Mouse (Mus musculus): ENCODE data around the gene Lyplal1. TPM values are rescaled to one million over a fixed set of nuclear protein-coding genes. Genes with fewer than 3 reads are reported as not detected.

The Lyplal1 gene
- polyA plus RNA-seq (2021): 48.1 TPM

DNA sequence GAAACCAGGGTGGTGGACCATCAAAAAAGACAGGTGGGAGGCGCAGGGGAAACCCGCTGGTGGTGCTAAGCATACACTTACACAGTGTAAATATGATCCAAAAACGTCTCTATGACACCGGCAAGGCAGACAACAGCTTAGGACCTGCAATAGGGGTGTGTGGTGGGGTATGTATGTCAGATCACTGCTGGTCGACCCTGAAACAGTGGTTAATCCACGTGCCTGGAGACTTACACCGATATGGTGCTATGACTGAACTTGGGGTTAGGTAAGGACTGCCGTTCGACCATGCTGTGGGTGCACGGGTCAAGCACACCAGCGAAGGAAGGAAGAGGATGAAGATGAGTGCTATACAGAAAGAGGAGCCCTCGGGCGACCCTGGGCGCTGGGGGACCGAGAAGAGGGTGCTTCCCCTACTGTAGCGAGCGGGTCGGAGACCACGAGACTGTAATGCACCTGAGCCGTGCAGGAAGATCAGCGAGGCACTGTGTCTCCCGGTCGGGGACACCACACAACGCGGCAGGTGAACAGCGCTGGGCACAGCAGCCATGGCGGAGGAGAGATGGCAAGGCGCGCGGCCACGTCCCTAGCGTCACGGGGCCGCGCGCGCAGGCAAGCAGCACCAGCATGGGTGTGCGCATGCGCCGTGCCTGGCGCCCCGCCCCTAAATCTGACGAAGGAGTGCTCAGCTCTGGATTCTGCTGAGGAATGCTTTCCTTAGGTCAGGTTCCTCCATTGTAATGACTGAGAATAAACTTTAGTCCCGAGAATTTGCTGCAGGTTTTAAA lies at the start of gene Lyplal1:
TSS of gene Lyplal1 (minus strand) at position 610 of the 788 bp plus-strand sequence.
- ATAC-seq (peak; percentile 85), DNase-seq (ENCODE audit: low read depth, low spot score) (no peak)
- POLR2A ChIA-PET: interaction anchor here (0.6 kb wide), 1 partner anchor 293 kb away, joined by 3 read pairs; no protein-coding TSS in a partner anchor
- in situ Hi-C loops (cut with MboI; ENCODE audit: low pct_unique_long_range_greater_than_20kb): no loop called here
- CTCF ChIA-PET: no interaction called here
- no peaks in the 10 kb centered on the region for H3K27me3 ChIP-seq
- no peak for TF ChIP-seq CTCF (IDR thresholded peaks at IDR 0.05)

DNA sequence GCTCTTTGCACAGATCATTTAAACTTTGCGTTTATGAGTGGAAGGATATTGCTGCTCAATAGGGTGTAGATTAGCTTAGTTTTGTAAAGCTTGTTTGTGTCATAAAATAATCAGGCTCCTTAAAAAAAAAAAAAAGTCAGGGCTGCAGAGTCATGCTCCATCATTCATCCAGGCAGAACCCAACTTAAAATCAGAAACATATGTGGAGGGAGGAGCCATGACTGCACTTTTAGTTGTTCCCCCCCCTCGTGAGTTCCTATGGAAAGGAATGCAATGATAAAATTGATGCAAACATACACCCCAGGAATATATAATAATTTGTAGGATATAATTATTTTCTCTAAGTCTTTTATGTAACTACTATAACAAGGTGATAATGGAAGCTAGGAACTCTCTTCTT lies 46.5 kb upstream of the Lyplal1 start:
- TF ChIP-seq CTCF (IDR thresholded peaks at IDR 0.05): no peak
- no peak for ATAC-seq
- CTCF ChIA-PET: interaction anchor here (1.6 kb wide), 1 partner anchor 22 kb away, joined by 3 read pairs; no protein-coding TSS in a partner anchor

DNA sequence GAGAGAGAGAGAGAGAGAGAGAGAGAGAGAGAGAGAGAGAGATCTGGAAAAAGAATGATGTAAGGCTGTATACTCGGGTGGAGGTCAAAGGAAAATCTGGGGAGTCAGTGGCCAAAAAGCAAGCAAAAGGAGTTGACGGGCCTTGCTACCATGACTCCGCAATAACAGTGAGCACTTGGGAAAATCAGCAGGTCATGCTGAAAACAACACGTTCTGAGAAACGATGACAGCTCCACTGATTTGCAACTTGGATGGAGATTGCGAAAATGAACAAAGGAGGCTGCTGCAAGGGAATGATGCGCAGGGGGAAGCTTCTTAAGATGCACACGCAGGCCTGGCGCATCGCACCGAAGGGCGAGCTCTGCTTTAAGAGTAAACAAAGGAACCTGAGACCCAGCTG lies 46.1 kb upstream of the Lyplal1 start:
- ATAC-seq: no peak
- H3K27me3 ChIP-seq: no peaks in the 10 kb centered on the region
- ChIA-PET POLR2A (interaction anchor here (0.7 kb wide), 1 partner anchor 66 kb away, joined by 5 read pairs; no protein-coding TSS in a partner anchor), CTCF (no interaction called here)
- TF ChIP-seq CTCF (IDR thresholded peaks at IDR 0.05): no peak
- in situ Hi-C loops (cut with MboI; ENCODE audit: low pct_unique_long_range_greater_than_20kb): no loop called here
- DNase-seq (ENCODE audit: low read depth, low spot score): no peak

More for the DNA sequence above, 46.5 kb upstream of the Lyplal1 start:
- POLR2A ChIA-PET: interaction anchor here (0.6 to 0.7 kb wide), 2 partner anchors 67 to 156 kb away, joined by 4 to 5 read pairs; no protein-coding TSS in a partner anchor
- no peak for DNase-seq (ENCODE audit: low read depth, low spot score)
- in situ Hi-C loops (cut with MboI; ENCODE audit: low pct_unique_long_range_greater_than_20kb): no loop called here
- no peaks in the 10 kb centered on the region for H3K27me3 ChIP-seq

DNA sequence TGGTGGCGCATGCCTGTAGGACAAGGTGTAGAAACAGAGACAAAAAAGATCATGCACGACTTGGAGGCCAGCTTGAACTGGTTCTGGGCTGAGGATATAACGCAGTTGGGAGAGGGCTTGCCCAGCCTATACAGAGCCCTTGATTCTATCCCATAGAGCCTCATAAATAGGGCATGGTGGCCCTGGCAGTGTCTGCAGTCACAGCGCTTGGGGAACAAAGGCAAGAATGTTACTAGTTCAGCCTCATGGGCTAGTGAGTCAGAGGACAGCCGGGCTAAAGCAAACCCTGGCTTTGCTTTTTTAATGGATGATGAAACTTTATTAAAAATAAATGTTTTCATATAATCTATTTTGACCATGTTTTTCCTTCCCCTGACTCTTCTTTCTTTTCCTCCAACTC lies 33.3 kb upstream of the Lyplal1 start:
- in situ Hi-C loops (cut with MboI; ENCODE audit: low pct_unique_long_range_greater_than_20kb): no loop called here
- H3K27me3 ChIP-seq: no peaks in the 10 kb centered on the region
- CTCF ChIA-PET: interaction anchor here (1.0 kb wide), 1 partner anchor 11 kb away, joined by 3 read pairs; no protein-coding TSS in a partner anchor
- POLR2A ChIA-PET: no interaction called here
- no peak for ATAC-seq
- no peak for TF ChIP-seq CTCF (IDR thresholded peaks at IDR 0.05)
- DNase-seq (ENCODE audit: low read depth, low spot score): no peak

DNA sequence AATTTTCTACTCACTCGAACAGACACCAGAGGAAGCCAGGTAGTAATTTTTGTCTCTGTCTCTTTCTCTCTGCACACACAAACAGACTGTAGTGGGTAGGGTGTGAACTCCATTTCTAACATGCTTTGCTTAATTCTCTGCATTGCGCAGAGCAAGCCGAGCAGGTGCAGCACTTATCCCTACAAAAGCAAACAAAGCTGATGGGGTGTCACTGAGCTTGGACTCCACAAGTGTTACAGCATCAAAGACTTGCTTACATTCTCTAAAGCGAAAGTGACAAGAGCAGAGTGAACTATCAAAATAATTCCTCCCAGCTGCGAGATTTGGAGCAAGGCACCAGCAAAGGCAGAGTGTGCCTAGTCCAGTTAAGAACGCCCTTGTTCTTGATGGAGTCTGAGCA lies 28.3 kb upstream of the Lyplal1 start:
- no peak for DNase-seq (ENCODE audit: low read depth, low spot score)
- no peak for TF ChIP-seq CTCF (IDR thresholded peaks at IDR 0.05)
- in situ Hi-C loops (cut with MboI; ENCODE audit: low pct_unique_long_range_greater_than_20kb): no loop called here
- ChIA-PET CTCF (interaction anchor here (1.4 kb wide), 1 partner anchor 11 kb away, joined by 3 read pairs; no protein-coding TSS in a partner anchor), POLR2A (no interaction called here)
- H3K27me3 ChIP-seq: no peaks in the 10 kb centered on the region
- ATAC-seq: no peak

DNA sequence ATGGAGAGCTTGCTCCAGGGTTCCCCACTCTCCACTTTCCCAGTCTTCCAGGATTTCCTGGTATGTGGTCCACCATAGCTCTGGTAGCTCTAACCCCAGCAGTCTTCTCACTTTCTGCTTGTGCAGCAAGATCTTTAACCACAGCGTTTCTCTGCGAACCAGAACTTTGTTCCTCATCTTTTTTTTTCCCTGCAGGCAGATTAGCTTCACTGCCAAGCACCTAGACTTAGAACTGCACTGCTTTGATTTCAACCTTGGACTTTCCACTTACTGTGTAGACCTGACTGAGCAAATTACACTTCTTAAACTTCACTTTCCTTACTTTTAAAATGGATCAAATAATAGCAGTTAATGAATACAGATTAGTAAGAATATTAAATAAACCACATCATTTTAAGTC lies 23.1 kb upstream of the Lyplal1 start:
- POLR2A ChIA-PET: no interaction called here

DNA sequence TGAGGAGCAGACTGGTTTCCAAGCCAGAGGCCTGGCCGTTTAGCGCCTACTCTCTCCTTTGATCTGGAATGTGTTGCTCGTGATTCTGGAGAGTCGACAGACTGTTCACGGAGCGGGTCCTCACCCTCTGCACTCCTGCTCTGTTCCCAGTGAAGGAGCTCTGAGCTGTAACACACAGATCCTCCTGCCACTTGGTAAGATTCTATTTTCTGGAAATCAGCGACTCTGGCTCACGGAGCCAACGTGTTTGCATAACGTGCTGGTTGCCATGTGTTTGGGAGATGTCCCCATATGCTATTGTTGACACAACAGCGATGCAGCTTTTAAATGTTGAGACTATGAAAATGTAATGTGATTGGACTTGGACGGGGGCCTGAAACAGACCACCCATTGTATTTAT lies 20.8 kb upstream of the Lyplal1 start:
- DNase-seq (ENCODE audit: low read depth, low spot score) (no peak), ATAC-seq (no peak)
- in situ Hi-C loops (cut with MboI; ENCODE audit: low pct_unique_long_range_greater_than_20kb): no loop called here
- no peaks in the 10 kb centered on the region for H3K27me3 ChIP-seq
- TF ChIP-seq CTCF (IDR thresholded peaks at IDR 0.05): no peak
- POLR2A ChIA-PET: no interaction called here
- CTCF ChIA-PET: no interaction called here

More for the DNA sequence above, 23.1 kb upstream of the Lyplal1 start:
- no peak for TF ChIP-seq CTCF (IDR thresholded peaks at IDR 0.05)
- in situ Hi-C loops (cut with MboI; ENCODE audit: low pct_unique_long_range_greater_than_20kb): no loop called here
- DNase-seq (ENCODE audit: low read depth, low spot score) (no peak), ATAC-seq (no peak)
- CTCF ChIA-PET: no interaction called here
- H3K27me3 ChIP-seq: no peaks in the 10 kb centered on the region

DNA sequence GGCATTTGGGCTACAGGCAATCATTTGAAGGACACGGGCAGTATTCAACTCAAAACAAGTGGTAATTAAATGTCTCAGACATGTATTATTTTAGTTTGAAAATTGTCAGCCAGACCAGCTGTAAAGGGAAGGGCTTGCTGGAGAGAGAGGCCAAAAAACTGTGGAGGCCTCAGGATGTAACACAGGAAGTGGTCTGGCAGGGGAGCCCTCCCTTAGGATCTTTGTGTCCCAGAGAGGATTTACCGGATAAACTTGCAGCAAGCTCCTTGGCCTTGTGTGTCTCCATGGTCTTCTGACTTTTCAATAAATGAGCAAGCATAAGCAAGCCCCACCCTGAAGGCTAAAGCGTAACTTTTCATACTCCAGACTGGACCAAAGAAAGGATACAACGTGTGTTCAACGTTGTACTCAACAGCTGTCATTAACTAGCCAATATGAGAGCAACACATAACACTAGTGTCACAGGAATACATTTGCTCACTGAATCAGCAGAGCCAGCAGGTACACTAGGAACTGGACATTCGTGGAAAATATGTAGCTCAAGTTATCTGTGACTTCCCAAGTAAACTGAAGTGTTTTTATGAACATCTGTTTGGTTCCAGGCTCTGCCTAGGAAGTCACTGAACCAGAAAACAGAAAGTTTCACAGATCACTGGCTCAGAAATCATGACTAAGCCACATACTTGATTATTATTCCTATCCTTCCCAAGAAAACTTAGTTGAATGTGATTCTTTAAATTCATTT lies 19.7 kb upstream of the Lyplal1 start:
- no peak for ATAC-seq
- in situ Hi-C loops (cut with MboI; ENCODE audit: low pct_unique_long_range_greater_than_20kb): no loop called here
- no peak for DNase-seq (ENCODE audit: low read depth, low spot score)
- ChIA-PET CTCF (no interaction called here), POLR2A (no interaction called here)
- no peaks in the 10 kb centered on the region for H3K27me3 ChIP-seq
- TF ChIP-seq CTCF (IDR thresholded peaks at IDR 0.05): no peak

DNA sequence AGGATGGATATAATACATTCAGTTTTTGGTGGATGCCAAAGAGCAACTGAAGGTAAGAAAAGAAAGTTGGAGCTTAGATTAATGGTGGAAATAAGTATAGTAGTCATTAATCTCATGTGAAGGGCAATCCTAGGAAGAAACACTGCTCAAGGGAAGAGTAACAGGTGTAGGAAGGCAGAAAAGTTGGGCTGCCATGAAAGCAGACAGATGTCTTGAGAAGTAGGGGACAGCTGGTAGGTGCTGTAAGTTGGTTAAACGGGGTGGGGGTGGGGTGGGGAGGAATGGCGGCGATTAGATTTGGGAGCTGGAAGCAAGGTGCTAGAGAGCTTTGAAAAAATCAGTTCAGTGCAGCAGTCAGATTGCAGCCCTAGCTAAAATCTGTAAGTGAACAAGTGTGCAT lies 14.4 kb upstream of the Lyplal1 start:
- no peaks in the 10 kb centered on the region for H3K27me3 ChIP-seq
- in situ Hi-C loops (cut with MboI; ENCODE audit: low pct_unique_long_range_greater_than_20kb): no loop called here
- POLR2A ChIA-PET: no interaction called here
- ATAC-seq (no peak), DNase-seq (ENCODE audit: low read depth, low spot score) (no peak)
- CTCF ChIA-PET: interaction anchor here (1.0 kb wide), 1 partner anchor 10 kb away, joined by 4 read pairs; no protein-coding TSS in a partner anchor
- no peak for TF ChIP-seq CTCF (IDR thresholded peaks at IDR 0.05)

DNA sequence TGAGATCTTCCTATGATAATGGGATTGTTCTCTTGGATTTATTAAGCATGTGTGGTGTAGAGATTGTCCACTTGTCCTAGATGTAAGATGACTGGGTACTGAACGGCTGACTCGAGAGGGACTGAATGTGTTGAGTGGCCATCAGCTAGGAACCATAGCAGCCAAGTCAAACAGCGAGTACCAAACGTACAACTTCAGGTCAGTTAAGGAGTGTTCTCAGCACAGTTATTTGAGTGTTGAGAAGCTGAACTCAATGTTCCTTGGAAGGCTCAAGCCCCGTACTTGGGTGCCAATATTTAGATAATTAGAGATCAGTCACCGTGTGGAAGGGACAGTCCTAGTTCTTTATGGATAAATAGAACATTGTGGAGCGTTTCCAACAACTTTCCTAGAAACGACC lies 11.8 kb upstream of the Lyplal1 start:
- no peak for ATAC-seq
- TF ChIP-seq CTCF (IDR thresholded peaks at IDR 0.05): no peak
- CTCF ChIA-PET: no interaction called here
- POLR2A ChIA-PET: no interaction called here
- in situ Hi-C loops (cut with MboI; ENCODE audit: low pct_unique_long_range_greater_than_20kb): no loop called here
- DNase-seq (ENCODE audit: low read depth, low spot score): no peak
- no peaks in the 10 kb centered on the region for H3K27me3 ChIP-seq

DNA sequence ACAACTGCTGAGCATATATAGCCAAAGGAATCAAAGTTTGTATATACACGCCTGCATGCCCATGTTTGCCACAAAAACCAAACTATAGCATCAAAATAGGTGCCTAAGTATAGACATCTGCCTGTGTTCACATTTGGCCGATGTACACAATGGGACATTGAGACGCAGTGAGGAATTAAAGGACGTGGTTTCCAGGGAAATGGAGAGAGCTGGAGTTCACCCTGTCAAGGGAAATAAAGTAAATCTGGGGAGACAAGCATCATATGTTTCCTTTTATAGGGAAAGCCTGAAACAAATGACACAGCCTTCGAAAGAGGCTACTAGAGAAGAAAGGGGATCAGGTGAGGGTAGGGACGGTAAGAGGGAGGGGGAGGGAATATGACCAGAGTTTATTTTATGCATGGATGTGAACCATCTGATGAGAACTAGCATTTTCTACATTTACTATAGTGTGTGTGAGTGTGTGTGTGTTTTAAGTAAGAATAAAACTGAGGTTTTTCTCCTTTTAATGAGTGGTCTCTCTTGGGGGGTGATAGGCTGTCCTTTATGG lies 9.3 kb upstream of the Lyplal1 start:
- in situ Hi-C loops (cut with MboI; ENCODE audit: low pct_unique_long_range_greater_than_20kb): no loop called here
- ChIA-PET POLR2A (no interaction called here), CTCF (no interaction called here)
- no peak for TF ChIP-seq CTCF (IDR thresholded peaks at IDR 0.05)
- H3K27me3 ChIP-seq: no peaks in the 10 kb centered on the region
- ATAC-seq (no peak), DNase-seq (ENCODE audit: low read depth, low spot score) (no peak)

Data from Patski (cell line).